Mouse (Mus musculus) hindbrain, embryonic 11.5 days (tissue): ENCODE data around the gene Sytl1. TPM values are rescaled to one million over a fixed set of nuclear protein-coding genes. Genes with fewer than 3 reads are reported as not detected.

Experiments used
- ATAC-seq: fragments of 200-750 bp; cut with Nextera tagmentation; 2 replicates; pipeline ENCODE4 v1.8.0; 2017; ENCODE audit warnings: mild to moderate bottlenecking, moderate TSS enrichment, moderate library complexity; ENCODE audit not compliant: low FRiP score
- DNase-seq: peaks from one replicate; pipeline ENCODE4 v3.0.0-alpha.2; 2015; ENCODE audit warnings: low spot score
- H3K27ac ChIP-seq: fragments of 300-500 bp; sonication (generic); 2 replicates; pipeline ENCODE4 v1.5.1; 2014; ENCODE audit warnings: mild to moderate bottlenecking, low read depth, low read length
- H3K27me3 ChIP-seq: fragments of 300-500 bp; sonication (generic); 2 replicates; pipeline ENCODE4 v1.6.1; 2014; ENCODE audit warnings: mild to moderate bottlenecking, low read length, moderate library complexity, mixed read lengths; ENCODE audit not compliant: control insufficient read depth, insufficient read depth
- H3K36me3 ChIP-seq: fragments of 300-500 bp; sonication (generic); 2 replicates; pipeline ENCODE4 v1.6.1; 2014; ENCODE audit warnings: mild to moderate bottlenecking, low read length, moderate library complexity, mixed read lengths; ENCODE audit not compliant: control insufficient read depth, insufficient read depth
- H3K4me1 ChIP-seq: fragments of 300-500 bp; sonication (generic); replicated peaks from 2 replicates; pipeline ENCODE4 v1.6.1; 2014; ENCODE audit warnings: low read length, mixed read lengths; ENCODE audit not compliant: control insufficient read depth, insufficient read depth
- H3K4me2 ChIP-seq: fragments of 300-500 bp; sonication (generic); replicated peaks from 2 replicates; pipeline ENCODE4 v1.6.1; 2014; ENCODE audit warnings: mild to moderate bottlenecking, low read depth, low read length
- H3K4me3 ChIP-seq: fragments of 300-500 bp; sonication (generic); 2 replicates; pipeline ENCODE4 v1.5.1; 2014; ENCODE audit warnings: low read depth, low read length
- H3K9ac ChIP-seq: fragments of 300-500 bp; sonication (generic); 2 replicates; pipeline ENCODE4 v1.6.1; 2014; ENCODE audit warnings: low read depth, low read length
- H3K9me3 ChIP-seq: fragments of 300-500 bp; sonication (generic); 2 replicates; pipeline ENCODE4 v1.6.1; 2016; ENCODE audit warnings: low read length; ENCODE audit not compliant: control insufficient read depth
- WGBS: fragments of 180-500 bp; shearing (Covaris S2); extraction: QIAGEN DNeasy Blood & Tissue Kit; methylation state at CpG from one replicate; pipeline ENCODE4 v1.1.7; 2014; 5-methylcytosine and 5-hydroxymethylcytosine counted together
- polyA plus RNA-seq: library from polyadenylated mRNA; unstranded; fragments of >200 nt; fragmentation: Nextera tagmentation; extraction: Ambion mirVana; gene quantifications from 2 replicates; pipeline ENCODE4 v1.2.1, GENCODE M21; 2014

Sytl1 gene
- polyA plus RNA-seq, 1 experiment from 2014 or later, result 1.2 TPM

GRCm38 (mm10) chr4:133298516-133299365 is 35.8 kb upstream of the Sytl1 start:
- Histone ChIP-seq H3K27ac (peak overlapping the region; percentile 54), H3K4me2 (no peak overlapping the region), H3K4me3 (no peak overlapping the region), H3K36me3 (0 out of 2 replicates have a peak, but pooled peaks cover 3% of the 10 kb centered on the region), H3K9ac (peak overlapping the region; percentile 50), H3K9me3 (no peaks in the 10 kb centered on the region), H3K4me1 (peaks cover 9% of the 10 kb centered on the region), H3K27me3 (no peaks in the 10 kb centered on the region)
- WGBS, result 27% methylated on average over 12 of the region's 12 CpGs
- DNase-seq, result no peak
- no peak for ATAC-seq

GRCm38 (mm10) chr4:133297801-133298238 is 34.9 kb upstream of the Sytl1 start:
- H3K4me3 ChIP-seq, result no peak overlapping the region
- H3K36me3 ChIP-seq, result 0 out of 2 replicates have a peak, but pooled peaks cover 3% of the 10 kb centered on the region
- H3K27ac ChIP-seq, result peak overlapping the region; percentile 54; the same call in 1 of the 2 replicates
- no peaks in the 10 kb centered on the region for H3K27me3 ChIP-seq
- no peaks in the 10 kb centered on the region for H3K9me3 ChIP-seq
- no peak overlapping the region for H3K9ac ChIP-seq
- peaks cover 18% of the 10 kb centered on the region for H3K4me1 ChIP-seq
- ATAC-seq (peak; percentile 72), DNase-seq (peak; percentile 90)
- H3K4me2 ChIP-seq, result no peak overlapping the region
- WGBS, result 0% methylated on average over 5 of the region's 5 CpGs

DNA sequence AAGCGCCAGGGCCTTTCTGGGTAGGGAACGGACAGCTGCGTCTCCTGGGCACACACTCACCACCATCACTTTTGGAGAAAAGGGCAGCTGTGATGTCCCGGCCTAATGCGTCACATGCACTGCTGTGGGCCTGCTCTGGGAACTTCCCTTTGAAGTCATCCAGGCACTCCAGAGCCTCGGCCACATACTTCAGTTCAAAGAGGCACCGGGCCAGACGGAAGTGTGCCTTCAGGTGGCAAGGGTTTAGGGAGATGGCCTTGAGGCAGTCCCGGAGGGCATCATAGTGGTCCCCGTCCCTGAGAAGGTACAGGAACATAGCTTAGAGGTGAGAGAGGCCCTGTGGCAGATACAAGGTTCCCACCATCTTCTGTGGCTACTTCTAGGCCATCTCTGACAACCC is 34.4 kb upstream of the Sytl1 start:
- Histone ChIP-seq H3K4me2 (no peak overlapping the region), H3K9me3 (no peaks in the 10 kb centered on the region), H3K4me3 (no peak overlapping the region), H3K4me1 (peaks cover 22% of the 10 kb centered on the region), H3K9ac (no peak overlapping the region), H3K27ac (no peak overlapping the region), H3K27me3 (no peaks in the 10 kb centered on the region), H3K36me3 (0 out of 2 replicates have a peak, but pooled peaks cover 3% of the 10 kb centered on the region)
- no peak for ATAC-seq
- 66% methylated on average over 10 of the region's 10 CpGs for WGBS
- DNase-seq, result no peak

DNA sequence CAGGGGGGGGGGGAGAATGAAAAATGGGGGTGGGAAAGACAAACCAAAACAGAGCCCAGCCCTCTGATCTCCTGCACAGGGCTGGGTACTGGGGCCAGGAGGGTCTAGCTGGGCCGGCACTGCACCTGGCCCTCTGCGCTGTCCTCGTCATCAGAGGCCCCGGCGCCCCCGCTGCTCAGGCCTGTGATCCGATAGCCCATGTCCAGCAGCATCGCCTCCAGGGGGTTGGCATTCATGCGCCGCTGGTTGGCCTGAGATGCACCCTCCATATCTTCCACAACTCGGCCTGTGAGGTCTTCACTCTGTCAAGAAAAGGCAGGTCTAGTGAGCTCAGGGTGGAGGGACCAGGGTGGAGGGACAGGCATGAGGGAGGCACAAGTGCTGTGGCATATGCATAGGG is 31.2 kb upstream of the Sytl1 start:
- WGBS, result 7% methylated on average over 10 of the region's 11 CpGs
- Histone ChIP-seq H3K36me3 (no peaks in the 10 kb centered on the region), H3K27ac (no peak overlapping the region), H3K9ac (peak overlapping the region; percentile 24; the same call in 1 of the 2 replicates), H3K27me3 (no peaks in the 10 kb centered on the region), H3K4me3 (no peak overlapping the region), H3K9me3 (no peaks in the 10 kb centered on the region), H3K4me2 (no peak overlapping the region), H3K4me1 (peaks cover 25% of the 10 kb centered on the region)
- DNase-seq (no peak), ATAC-seq (no peak)

DNA sequence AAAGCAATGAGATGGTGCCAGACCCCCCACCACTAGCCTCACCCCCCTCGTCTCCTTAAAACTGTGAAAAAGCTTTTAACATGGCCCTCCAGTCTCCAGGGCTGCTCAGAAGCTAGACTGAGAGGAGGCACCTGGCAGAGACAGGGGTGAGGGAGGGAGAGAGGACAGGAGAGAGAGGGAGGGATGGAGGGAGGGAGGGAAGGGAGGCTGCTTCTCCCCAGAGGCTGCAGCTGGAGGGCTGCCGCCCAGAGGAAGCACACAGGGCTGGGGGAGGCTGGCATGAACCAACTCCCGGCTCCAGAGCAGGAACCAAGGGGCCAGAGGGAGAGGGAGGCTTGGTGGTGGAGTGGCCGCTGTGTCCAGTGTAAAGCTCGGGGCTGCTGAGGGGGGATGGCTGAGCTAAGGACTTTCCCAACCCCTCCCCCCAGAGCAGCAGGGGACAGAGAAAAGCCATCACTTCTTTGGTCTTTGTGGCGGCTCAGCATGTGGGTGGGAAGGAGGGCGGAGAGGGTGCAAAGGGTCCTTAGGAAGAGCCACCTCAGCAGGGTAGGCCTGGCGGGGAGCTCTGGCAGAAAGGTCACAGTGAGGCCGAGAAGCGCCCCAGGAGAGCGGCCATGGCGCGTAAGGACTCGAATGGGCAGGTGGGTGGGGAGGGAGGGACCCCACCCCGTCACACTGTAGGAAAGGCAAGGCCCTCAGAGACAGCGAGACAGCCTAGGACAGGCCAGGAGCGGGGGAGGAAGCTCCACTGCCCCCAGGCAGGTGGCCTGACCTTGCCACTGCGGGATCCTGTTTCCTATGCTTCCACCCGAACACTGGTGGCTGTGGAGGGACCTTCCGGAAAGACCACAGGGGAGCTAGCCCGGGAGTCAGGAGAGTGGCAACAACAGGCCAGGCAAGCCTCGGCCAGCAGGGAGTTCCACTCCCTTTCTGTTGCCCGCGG is 30.3 kb upstream of the Sytl1 start:
- H3K4me3 ChIP-seq, result no peak overlapping the region
- H3K36me3 ChIP-seq, result no peaks in the 10 kb centered on the region
- peak overlapping the region; percentile 24; the same call in 1 of the 2 replicates for H3K9ac ChIP-seq
- H3K4me1 ChIP-seq, result peaks cover 20% of the 10 kb centered on the region
- H3K27ac ChIP-seq, result peak overlapping the region; percentile 51; the same call in 1 of the 2 replicates
- no peaks in the 10 kb centered on the region for H3K9me3 ChIP-seq
- peak overlapping the region; percentile 8; the same call in 1 of the 2 replicates for H3K4me2 ChIP-seq
- WGBS, result 5% methylated on average over 22 of the region's 24 CpGs
- DNase-seq (peak; percentile 52), ATAC-seq (peak; percentile 38)
- no peaks in the 10 kb centered on the region for H3K27me3 ChIP-seq

GRCm38 (mm10) chr4:133292405-133292804 is 29.5 kb upstream of the Sytl1 start:
- no peak overlapping the region for H3K4me3 ChIP-seq
- H3K27ac ChIP-seq, result no peak overlapping the region
- no peak for ATAC-seq

DNA sequence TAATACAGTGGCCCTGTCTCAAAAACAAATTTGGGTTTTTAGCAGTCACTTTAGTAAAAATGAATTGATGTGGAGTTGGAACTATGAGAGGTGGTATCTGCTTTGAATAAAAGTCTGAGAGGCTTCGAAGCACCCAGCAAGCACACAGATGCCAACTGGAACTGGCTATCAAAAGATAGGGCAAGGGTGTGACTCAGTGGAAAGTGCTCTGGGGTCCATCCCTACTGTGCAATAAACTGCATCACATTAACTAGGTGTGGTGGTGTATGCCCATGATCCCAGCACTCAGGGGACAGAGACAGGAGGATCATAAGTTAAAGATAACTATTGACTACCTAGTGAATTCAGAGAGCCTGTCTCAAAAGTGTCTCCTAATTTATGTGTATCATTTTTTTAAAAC is 28.3 kb upstream of the Sytl1 start:
- Histone ChIP-seq H3K27ac (no peak overlapping the region), H3K9me3 (no peaks in the 10 kb centered on the region), H3K36me3 (no peaks in the 10 kb centered on the region), H3K27me3 (no peaks in the 10 kb centered on the region), H3K4me2 (no peak overlapping the region), H3K4me3 (no peak overlapping the region), H3K4me1 (peaks cover 15% of the 10 kb centered on the region), H3K9ac (no peak overlapping the region)
- no peak for DNase-seq
- 88% methylated on average over 1 of the region's 1 CpGs for WGBS
- no peak for ATAC-seq

More at GRCm38 (mm10) chr4:133292405-133292804, 29.5 kb upstream of the Sytl1 start:
- Histone ChIP-seq H3K4me2 (no peak overlapping the region), H3K9ac (no peak overlapping the region; the same call in 1 of the 2 replicates), H3K27me3 (no peaks in the 10 kb centered on the region), H3K9me3 (no peaks in the 10 kb centered on the region), H3K36me3 (no peaks in the 10 kb centered on the region), H3K4me1 (peaks cover 15% of the 10 kb centered on the region)
- WGBS, result 30% methylated on average over 4 of the region's 4 CpGs
- DNase-seq, result no peak

GRCm38 (mm10) chr4:133286476-133287077 is 23.7 kb upstream of the Sytl1 start:
- Histone ChIP-seq H3K9ac (no peak overlapping the region), H3K4me3 (no peak overlapping the region), H3K4me2 (no peak overlapping the region), H3K27me3 (no peaks in the 10 kb centered on the region), H3K27ac (no peak overlapping the region), H3K36me3 (no peaks in the 10 kb centered on the region), H3K9me3 (no peaks in the 10 kb centered on the region), H3K4me1 (no peaks in the 10 kb centered on the region)
- WGBS, result 88% methylated on average over 4 of the region's 4 CpGs
- ATAC-seq (no peak), DNase-seq (no peak)
